Mouse (Mus musculus) fibroblast of lung, adult 2 months (primary cell): Measurements from ENCODE around the gene Rnf208.
"Not testable (repeated sequence)": the region's sequence is repeated elsewhere in the genome, so short reads cannot be mapped to it uniquely, and the experiment has no call there.

Experiments used
- DNase-seq: peaks from one replicate; pipeline ENCODE4 v3.0.0-alpha.2; 2011; ENCODE audit warnings: low read depth

The Rnf208 gene

DNA sequence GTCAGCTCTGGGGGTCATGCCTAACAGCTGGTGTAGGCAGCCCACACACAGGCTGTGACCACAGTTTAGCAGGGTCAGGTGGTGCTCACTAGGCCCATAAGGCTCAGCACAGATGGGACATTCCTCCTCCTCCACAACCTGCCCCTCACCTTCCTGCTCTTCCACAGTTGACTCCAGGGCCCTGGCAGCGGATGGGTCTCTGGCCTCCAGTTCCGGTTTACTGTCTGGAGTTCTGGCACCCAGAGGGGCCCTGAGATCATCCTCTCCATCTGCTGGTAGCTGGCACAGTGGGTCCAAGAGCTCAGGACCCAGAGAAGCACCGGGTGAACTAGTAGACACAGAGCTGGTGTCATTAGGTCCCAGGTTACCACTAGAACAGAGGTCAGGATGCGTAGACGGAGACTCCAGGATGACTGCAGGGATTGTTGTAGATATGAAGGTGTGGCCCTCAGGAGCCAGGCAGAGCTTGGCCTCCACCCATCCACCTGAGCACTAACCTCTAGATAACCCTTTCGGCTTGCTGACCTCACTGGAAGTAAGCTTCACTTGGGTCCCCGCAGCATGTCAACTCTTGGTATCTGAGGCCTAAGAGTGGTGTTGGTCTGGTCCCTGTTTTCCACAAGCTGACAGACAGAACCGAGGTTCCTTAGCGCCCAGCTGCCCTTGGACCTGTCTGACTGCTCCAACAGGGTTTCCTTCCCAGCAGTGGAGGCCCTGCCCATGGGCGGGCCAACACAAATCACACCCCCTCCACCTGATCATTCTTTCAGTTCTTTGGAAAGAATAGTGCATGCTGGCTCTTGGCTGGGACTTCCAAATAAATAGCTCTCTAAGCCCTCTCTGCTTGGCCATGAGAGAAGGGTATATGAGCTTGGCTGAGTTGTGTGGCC is 4.4 kb downstream of the Rnf208 start, which contains the start of gene AL732309.1:
Gene AL732309.1, minus strand, starts transcription at position 681 of the 890 bp plus-strand sequence.
- no peak for DNase-seq

DNA sequence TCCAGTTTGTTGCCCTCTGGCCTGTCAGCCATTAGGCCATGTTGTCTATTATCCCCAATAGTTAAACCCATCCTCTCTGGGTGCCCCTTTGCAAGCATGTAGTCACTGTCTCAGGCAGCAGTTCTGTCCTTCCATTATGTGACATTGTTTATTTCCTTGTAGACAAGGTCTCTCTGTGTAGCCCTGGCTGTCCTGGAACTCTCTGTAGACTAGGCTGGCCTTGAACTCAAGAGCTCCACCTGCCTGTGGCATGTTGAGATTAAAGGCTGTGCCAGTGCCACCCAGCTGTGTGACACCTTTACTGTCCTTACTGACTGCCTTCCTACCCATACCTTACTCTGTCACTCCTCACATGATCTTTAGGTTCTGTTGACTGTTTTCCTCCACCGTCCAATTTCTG is 10.3 kb downstream of the Rnf208 start:
- DNase-seq: no peak

DNA sequence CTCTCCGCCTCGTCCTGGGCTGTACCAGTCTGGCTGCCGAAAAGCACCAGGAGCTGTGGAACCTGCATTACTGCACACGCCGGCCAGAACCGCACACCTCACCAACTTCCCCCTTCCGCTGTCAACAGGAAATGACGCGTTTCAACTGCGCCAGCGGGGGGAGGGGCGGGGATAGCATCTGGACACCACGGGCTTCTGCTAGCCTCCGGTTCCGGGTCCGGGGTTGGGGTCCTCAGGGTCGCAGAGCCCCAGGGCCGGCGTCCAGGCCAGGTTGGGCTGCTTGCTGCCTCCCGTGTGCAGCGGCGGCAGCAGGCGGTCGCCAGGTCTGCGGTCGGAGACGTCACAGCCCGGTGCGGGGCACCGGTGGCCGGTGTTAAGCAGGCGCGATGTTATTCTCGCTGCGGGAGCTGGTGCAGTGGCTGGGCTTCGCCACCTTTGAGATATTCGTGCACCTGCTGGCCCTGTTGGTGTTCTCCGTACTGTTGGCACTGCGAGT is 13.3 kb downstream of the Rnf208 start, which contains the start of gene Tmem203:
Gene Tmem203, plus strand, starts transcription at position 156 of the 496 bp plus-strand sequence.
- DNase-seq: peak; percentile 45

DNA sequence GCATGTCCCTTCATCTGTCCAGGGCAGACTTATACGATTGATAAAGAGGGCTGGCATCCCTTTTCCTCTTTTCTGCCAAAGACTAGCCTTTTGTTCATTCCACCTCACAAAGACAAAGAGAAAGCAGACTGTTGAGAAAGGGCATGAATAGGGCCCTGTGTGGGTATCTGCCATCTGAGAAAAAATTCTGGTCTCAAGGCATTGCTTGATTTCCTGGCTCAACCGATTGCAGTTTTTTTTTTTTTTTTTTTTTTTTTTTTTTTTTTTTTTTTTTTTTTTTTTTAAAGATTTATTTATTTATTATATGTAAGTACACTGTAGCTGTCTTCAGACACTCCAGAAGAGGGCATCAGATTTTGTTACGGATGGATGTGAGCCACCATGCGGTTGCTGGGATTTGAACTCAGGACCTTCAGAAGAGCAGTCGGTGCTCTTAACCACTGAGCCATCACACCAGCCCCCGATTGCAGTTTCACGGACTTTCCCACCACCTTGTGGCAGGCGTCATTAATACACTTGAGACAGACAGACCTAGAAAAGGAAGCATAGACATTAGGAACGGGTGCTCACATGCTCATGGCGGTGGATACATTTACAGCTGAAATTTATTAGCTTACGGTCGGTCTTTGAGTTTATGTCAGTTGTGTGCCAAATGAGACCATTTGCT is 14.5 kb downstream of the Rnf208 start:
- not testable (repeated sequence) for DNase-seq

DNA sequence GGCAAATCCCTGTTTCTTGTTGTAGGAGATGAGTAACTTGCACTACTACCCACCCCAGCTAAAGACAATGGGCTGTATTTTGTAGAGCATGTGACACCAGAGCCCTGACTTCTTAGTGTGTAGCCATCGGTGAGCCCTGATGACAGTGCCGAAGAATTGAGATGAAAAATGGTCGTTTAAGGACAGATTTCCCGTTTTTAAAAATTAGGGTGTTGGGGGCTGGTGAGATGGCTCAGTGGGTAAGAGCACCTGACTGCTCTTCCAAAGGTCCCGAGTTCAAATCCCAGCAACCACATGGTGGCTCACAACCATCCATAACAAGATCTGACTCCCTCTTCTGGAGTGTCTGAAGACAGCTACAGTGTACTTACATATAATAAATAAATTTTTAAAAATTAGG is 15.2 kb downstream of the Rnf208 start:
- DNase-seq: not testable (repeated sequence)

DNA sequence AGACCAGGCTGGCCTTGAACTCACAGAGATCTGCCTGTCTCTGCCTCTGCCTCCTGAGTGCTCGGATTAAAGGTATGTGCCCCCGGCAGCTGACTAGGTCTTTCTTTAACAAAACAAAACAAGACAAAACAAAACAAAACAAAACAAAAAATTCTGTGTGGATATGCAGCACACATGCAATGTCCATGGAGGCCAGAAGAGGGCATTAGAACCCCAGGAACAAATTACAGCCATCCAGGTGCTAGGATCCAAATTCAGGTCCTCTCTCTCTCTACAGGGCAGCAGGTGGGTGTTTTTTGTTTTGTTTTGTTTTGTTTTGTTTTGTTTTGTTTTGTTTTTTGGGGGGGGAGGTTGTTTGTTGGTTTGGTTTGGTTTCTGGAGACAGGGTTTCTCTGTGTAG is 16.8 kb downstream of the Rnf208 start:
- no peak for DNase-seq

DNA sequence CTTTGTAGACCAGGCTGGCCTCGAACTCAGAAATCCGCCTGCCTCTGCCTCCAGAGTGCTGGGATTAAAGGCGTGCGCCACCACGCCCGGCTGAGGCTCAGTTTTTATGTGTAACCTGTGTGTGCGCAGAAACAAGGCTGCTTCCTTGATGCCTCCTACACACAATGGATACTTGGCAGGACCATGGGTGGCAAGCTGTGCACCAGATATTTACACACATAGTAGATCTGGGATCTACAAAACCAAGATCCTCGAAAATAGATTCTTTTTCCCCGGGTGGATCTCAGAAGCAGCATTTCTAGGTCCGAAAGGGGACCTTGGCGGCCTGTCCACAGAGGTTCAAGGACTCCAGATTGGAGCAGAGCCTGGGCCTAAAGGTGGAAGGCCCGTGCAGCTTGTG is 19.8 kb downstream of the Rnf208 start:
- no peak for DNase-seq

DNA sequence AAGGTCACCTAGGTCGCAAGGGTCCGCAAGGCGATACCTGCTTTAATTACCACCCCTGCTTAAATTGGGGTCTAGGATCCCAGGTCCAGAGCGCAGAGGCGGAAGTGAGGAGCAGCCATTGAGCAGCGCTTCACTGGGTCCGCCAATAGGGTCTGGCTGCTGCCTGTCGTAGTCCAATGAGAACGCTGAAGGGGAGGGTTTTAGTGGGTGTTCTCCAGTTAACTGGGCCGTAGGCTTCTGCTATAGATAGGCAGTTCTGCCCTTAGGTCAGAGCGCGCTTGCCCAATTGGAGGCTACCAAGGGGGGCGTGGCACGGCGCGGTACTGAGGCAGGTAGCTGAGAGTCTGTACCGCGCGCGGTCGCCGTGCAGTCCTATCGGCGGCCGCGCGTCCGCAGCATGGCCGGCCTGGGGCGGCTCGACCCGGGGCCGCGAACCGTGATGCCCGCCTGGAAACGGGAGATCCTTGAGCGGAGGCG is 20.3 kb downstream of the Rnf208 start, which contains the start of gene Tprn:
Gene Tprn, plus strand, starts transcription at position 328 of the 477 bp plus-strand sequence.
- DNase-seq: peak; percentile 94

DNA sequence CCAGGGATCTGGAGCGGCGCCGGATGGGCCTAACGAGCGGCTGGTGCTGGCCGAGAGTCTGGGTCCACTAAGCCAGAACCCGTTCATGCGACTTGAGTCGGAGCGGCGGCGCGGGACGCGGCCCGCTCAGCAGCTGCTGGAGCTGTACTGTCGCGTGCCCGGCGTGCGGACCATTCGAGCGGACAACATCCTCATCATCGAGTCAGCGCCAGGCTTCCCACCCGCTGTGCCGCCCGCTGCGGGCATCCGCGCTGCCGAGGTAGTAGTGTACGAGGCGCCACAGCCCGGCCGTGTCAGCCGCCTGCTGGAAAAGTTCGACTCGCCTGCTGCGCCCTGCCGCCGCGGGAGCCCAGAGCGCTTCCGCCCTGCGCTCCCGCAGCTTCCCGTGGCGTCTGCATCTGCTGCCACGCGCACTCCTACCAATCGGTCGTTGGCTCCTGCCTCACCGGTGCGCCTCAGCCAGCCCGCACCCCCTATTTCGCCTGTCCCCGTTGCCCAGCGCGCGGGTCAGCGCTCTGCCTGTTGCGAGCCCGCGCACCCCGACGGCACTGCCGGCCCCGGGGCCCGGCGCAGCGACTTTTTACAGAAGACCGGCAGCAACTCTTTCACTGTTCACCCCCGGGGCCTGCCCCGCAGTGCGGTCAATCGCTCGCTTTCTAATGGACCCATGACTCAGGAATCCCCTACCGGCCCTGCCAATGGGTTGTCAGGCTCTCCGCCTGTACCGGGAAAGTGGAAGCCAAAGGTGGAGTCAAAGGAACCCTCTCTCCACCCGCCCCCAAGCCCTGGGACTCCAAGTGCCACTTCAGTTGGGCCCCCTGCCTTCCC is 21.0 kb downstream of the Rnf208 start:
- DNase-seq: no peak

DNA sequence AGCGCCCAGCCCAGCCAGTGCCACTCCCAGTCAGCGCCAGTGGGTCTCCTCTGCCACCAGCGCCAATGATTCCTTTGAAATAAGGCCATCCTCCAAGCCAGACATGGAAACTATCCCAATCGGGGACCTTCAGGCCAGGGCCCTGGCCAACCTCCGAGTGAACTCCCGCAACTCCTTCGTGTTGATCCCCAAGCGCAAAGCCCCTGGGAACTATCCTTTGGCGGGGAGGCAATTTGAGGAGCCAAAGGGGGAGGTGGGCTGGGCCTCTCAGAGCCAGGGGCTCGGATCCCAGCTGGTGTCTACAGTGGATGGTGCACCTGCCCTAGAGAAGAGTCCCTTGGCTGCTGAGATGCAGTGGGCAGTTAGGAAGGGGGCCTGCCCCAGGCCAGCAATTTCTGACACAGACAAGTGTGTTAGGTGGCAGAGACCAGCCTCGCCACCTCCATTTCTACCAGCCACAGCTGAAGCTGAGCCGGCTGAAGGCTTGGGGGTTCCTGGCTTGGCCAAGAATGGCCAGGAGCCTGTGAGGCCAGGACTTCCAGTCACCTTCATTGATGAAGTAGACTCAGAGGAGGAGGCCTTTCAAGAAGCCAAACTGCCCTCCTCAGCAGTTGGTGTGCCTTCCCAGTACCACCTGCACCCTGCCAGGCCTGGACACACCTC is 21.7 kb downstream of the Rnf208 start:
- no peak for DNase-seq

DNA sequence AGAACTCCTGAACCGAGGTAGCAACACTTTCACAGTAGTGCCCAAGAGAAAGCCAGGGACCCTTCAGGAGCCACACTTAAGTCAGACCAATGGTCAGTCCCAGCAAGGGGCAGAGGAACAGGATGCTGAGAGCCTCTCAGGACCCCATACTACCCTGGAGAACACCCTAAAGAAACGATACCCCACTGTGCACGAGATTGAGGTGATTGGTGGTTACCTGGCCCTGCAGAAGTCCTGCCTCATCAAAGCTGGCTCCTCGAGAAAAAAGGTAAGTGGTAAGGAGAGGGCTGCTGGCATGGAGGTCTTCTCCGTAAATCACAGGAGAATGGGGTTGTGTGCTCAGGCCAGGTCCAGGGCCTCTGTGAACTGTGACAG is 22.2 kb downstream of the Rnf208 start:
- no peak for DNase-seq

DNA sequence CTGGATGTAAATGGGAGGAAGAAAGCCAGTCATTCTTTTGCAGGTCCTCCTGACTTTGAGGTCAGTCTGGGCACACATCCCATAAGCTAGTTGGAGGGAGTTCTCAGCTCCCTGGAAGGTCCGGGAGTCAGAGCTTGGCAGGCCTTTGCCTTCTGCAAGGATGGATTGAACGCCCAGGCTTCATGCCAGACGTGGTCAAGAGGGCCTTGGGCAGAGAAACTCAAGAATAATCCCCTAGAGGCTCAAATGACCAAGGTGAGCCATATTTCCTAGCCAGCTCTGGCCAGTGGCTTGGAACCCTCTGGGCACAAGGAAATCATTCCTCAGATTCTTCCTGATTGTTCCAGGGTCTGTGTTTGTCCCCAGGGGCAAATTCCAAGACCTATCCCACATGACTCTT is 22.8 kb downstream of the Rnf208 start:
- peak; percentile 91 for DNase-seq

DNA sequence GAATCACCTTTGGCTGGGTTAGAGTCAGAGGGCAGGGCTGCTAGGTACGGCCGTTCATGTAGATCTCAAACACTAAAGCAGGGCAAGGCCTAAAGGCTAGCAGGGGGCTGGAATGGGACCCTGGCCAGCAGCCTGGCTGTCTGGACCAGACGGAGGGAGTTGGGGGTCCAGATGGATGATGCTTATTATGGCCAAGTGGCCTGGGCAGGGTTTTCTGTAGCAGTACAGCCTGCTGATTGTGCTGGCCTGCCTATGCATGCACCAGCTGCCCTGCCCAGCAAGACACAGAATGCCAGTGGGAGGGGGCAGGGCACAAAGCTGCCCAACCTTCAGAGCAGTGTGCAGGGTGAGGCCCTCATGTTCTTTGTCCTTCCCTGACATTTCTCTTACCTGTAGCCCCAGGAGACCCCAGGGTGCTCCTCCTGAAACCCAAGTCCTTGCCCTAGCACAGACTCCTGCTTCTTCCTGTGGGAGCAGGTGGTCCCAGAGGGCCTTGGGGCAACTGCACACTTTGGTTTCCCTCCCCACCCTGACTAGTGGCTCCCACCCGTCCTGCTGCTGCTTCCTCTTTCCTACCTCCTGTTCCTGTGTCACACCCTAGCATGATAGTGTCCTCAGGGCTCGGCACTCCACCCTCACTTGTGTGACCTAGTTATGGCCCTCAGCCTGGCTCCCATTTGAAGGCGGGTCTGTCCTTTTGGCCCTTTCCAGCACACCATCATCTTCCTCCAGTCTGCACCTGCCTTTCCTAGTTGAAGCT is 24.0 kb downstream of the Rnf208 start:
- DNase-seq: no peak

DNA sequence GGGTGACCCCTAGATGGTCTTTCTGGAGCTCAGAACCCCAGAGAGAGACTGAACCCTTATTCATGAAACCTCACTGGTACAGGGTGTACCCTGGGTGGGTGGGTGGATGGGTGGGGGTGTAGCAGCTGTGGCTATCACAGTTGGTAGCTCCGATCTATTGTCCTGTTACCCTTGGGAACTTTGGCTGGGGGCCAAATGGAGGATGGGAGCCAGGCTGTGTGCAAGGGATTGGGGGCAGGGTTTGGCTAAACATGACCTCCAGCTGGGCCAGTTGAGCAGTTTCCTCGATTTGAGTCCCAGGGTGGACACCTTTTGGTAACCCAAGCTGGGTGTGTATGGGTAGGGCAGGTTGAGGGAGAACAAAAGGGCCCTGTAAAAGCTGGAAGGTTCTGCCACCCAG is 24.7 kb downstream of the Rnf208 start:
- DNase-seq: no peak

DNA sequence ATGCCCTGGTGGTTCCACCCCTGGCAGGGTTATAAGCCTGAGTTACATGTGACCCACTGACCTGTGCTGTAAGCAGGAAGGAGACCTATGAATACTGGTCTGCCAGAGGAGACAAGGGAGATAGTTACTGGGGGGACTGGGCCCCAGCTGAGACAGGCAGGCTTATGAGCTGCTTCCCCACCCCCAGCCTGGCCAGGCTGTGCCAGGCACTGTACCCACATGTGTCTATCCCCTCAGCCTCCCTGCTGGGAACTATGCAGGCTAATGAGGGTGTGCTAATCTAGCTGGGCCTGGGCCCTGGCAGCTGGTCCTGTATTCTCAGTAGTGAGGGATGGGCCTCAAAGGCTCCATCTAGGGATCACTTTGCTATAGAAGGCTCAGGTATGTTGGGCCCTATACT is 25.2 kb downstream of the Rnf208 start:
- no peak for DNase-seq

DNA sequence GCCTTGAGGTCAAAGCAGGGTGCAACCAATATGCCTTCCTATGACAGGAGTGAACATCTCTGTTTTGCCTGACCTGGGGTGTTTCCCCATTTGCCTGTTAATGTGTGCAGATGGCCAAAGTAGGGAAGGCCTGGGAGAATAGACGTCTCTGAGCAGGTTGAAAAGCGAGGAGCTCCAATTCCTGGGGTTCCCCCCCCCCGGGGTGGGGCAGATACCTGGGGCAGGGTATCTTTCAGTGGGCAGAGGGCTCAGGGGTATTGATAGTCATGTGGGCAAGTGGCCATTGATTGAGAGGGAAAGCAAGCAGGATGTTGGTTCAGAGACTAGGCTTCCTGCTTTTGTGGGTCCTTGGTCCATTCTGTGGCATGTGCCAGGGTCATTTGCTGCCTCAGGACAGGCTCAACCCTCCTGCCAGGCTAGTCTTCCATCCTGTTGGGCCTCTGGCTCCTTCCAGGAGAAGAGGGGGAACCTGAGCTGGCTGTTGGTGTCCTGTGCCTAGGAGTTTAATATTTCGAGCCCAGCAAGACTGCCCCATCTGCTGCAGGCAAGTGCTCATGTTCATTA is 25.8 kb downstream of the Rnf208 start:
- DNase-seq: no peak

DNA sequence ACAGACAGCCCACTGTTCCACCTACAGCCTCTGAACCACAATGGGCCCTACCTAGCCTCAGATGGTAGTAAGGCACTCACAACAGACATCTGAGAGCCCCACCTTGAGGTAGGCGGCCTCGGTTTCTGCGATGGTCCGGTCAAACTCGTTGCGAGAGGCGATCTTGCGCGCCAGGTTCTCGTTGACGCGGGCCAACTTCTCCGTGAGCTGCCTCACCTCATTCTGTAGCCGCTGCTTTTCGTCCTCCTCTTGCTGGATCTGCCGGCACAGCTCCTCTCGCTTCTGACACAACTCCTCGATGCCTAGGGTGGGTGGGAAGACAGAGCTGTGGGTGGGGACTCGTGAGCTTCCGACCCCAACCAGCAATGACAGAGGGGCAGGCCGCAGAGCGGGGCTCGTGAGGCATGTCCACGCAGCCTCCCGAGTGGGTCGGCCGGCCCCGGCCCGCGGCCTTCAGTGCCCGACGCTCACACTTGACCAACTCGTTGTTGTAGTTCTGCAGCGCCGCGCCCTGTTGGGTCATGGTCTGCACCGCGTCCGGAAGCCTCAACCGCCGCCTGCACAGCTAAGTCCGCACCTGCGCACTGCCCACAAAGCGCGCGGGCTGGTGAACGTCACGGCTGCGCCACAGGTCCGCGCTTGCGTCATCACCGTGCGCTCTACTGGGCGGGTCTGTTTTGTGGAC is 29.9 kb downstream of the Rnf208 start, which contains the start of the genes Ssna1 and Anapc2:
Gene Ssna1, minus strand, starts transcription at position 612 of the 685 bp plus-strand sequence.
Gene Anapc2, plus strand, starts transcription at position 652 of the 685 bp plus-strand sequence.
- DNase-seq: peak; percentile 93

DNA sequence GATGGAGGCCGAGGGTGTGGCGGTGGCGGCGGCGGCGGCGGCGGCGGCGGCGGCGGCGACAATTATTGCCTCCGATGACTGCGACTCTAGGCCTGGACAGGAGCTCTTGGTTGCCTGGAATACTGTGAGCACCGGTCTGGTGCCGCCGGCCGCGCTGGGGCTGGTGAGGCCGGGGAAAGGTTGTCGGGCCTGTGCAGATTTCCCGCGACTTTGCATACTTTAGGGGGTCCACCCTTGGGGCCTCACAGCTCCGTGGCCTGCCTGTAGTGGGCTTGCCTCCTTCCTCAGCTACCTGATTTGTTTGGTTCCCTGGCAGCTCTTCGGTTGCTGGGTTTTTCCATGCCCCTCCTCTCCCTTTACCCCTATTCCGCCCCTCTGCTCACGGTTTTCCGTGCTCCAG is 30.5 kb downstream of the Rnf208 start:
- no peak for DNase-seq

DNA sequence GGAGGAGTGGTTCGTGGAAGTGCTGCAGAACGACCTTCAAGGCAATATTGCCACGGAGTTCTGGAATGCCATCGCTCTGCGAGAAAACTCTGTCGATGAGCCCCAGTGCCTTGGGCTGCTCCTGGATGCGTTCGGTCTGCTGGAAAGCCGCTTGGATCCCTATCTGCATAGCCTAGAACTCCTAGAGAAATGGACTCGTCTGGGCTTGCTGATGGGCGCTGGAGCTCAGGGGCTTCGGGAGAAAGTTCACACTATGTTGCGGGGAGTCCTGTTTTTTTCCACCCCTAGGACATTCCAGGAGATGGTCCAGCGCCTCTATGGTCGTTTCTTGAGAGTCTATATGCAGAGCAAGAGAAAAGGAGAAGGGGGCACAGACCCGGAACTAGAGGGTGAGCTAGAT is 31.0 kb downstream of the Rnf208 start:
- DNase-seq: no peak
